Mouse (Mus musculus) cerebellum, adult 8-10 months (tissue): ENCODE results near the gene Tob1.

ENCODE experiments used
- DNase-seq: peaks from one replicate; pipeline ENCODE4 v3.0.0; 2022

Gene Tob1

GRCm38 (mm10) chr11:94199771-94200170, 11.5 kb upstream of the Tob1 start:
- no peak for DNase-seq

GRCm38 (mm10) chr11:94200422-94200821, 10.8 kb upstream of the Tob1 start:
- no peak for DNase-seq

- no peak for DNase-seq
These were observed 9.1 kb upstream of the Tob1 start for GRCm38 (mm10) chr11:94202106-94202505.

- DNase-seq, result no peak
These were observed 8.2 kb upstream of the Tob1 start for GRCm38 (mm10) chr11:94203066-94203465.

GRCm38 (mm10) chr11:94206398-94207114, 4.7 kb upstream of the Tob1 start:
- no peak for DNase-seq

- no peak for DNase-seq
These were observed 2.2 kb upstream of the Tob1 start for GRCm38 (mm10) chr11:94208811-94209675.

- DNase-seq, result no peak
These were observed 1.5 kb upstream of the Tob1 start for GRCm38 (mm10) chr11:94209695-94210131.

GRCm38 (mm10) chr11:94210191-94211086, 815 bp upstream of the Tob1 start:
- peak; percentile 92 for DNase-seq

- DNase-seq, result peak; percentile 80
These were observed 616 bp downstream of the Tob1 start for GRCm38 (mm10) chr11:94211651-94212488.

GRCm38 (mm10) chr11:94212489-94212836, 1.2 kb downstream of the Tob1 start:
- no peak for DNase-seq

- DNase-seq, result no peak
These were observed 1.7 kb downstream of the Tob1 start for GRCm38 (mm10) chr11:94212997-94213396.

- DNase-seq, result no peak
These were observed 2.7 kb downstream of the Tob1 start for GRCm38 (mm10) chr11:94213735-94214594.

- no peak for DNase-seq
These were observed 4.3 kb downstream of the Tob1 start for GRCm38 (mm10) chr11:94215581-94215980.

- no peak for DNase-seq
These were observed 5.0 kb downstream of the Tob1 start for GRCm38 (mm10) chr11:94216247-94216646.

- DNase-seq, result no peak
These were observed 10.0 kb downstream of the Tob1 start for GRCm38 (mm10) chr11:94221257-94221656.

GRCm38 (mm10) chr11:94223531-94223930, 12.3 kb downstream of the Tob1 start:
- DNase-seq, result no peak

GRCm38 (mm10) chr11:94225985-94226384, 14.7 kb downstream of the Tob1 start:
- DNase-seq, result no peak

- no peak for DNase-seq
These were observed 17.2 kb downstream of the Tob1 start for GRCm38 (mm10) chr11:94228416-94228815.

- peak; percentile 76 for DNase-seq
These were observed 18.1 kb downstream of the Tob1 start for GRCm38 (mm10) chr11:94229207-94229960.

- DNase-seq, result no peak
These were observed 19.0 kb downstream of the Tob1 start for GRCm38 (mm10) chr11:94230244-94230643.
